Mouse (Mus musculus) spleen, postnatal 36 days (tissue): Measurements from ENCODE around the gene Rcor3.

Source experiments
- DNase-seq, 2 experiments: peaks; one replicate each; pipeline ENCODE4 v3.0.0; 2022; ENCODE audit warnings: low spot score in 2 of 2, mixed read lengths in 1 of 2

Gene Rcor3

GRCm38 (mm10) chr1:192137926-192138910 lies at the start of gene Rcor3:
Gene Rcor3, minus strand, starts transcription at chr1:192138062.
- DNase-seq: peak; percentile 77 to 81

GRCm38 (mm10) chr1:192181696-192182257 lies 43.9 kb upstream of the Rcor3 start:
- DNase-seq: no peak

GRCm38 (mm10) chr1:192179877-192180276 lies 42.0 kb upstream of the Rcor3 start:
- DNase-seq: no peak

- no peak for DNase-seq
Measured at GRCm38 (mm10) chr1:192171477-192171876, 33.6 kb upstream of the Rcor3 start.

- DNase-seq: no peak
Measured at GRCm38 (mm10) chr1:192151179-192151578, 13.3 kb upstream of the Rcor3 start.

- no peak for DNase-seq
Measured at GRCm38 (mm10) chr1:192140313-192140712, 2.5 kb upstream of the Rcor3 start.

- DNase-seq: no peak
Measured at GRCm38 (mm10) chr1:192137291-192137925, 454 bp downstream of the Rcor3 start.

GRCm38 (mm10) chr1:192136561-192137290 lies 1.1 kb downstream of the Rcor3 start:
- DNase-seq: peak; percentile 46 to 57

- no peak for DNase-seq
Measured at GRCm38 (mm10) chr1:192130202-192130601, 7.7 kb downstream of the Rcor3 start.

- no peak for DNase-seq
Measured at GRCm38 (mm10) chr1:192128343-192128742, 9.5 kb downstream of the Rcor3 start.

GRCm38 (mm10) chr1:192125761-192126160 lies 12.1 kb downstream of the Rcor3 start:
- DNase-seq: no peak

GRCm38 (mm10) chr1:192116262-192116661 lies 21.6 kb downstream of the Rcor3 start:
- no peak for DNase-seq

- no peak for DNase-seq
Measured at GRCm38 (mm10) chr1:192115378-192115777, 22.5 kb downstream of the Rcor3 start.

- DNase-seq: no peak
Measured at GRCm38 (mm10) chr1:192109169-192109568, 28.7 kb downstream of the Rcor3 start.

GRCm38 (mm10) chr1:192107352-192107751 lies 30.5 kb downstream of the Rcor3 start:
- DNase-seq: peak; percentile 29 to 46

- no peak for DNase-seq
Measured at GRCm38 (mm10) chr1:192105902-192106389, 31.9 kb downstream of the Rcor3 start.

- DNase-seq: no peak
Measured at GRCm38 (mm10) chr1:192104021-192104420, 33.8 kb downstream of the Rcor3 start.

- DNase-seq: no peak
Measured at GRCm38 (mm10) chr1:192103176-192103575, 34.7 kb downstream of the Rcor3 start.

GRCm38 (mm10) chr1:192101359-192101758 lies 36.5 kb downstream of the Rcor3 start:
- no peak for DNase-seq

GRCm38 (mm10) chr1:192100742-192101141 lies 37.1 kb downstream of the Rcor3 start:
- no peak for DNase-seq

- no peak for DNase-seq
Measured at GRCm38 (mm10) chr1:192095626-192096025, 42.2 kb downstream of the Rcor3 start.
